Mouse (Mus musculus) stomach, embryonic 16.5 days (tissue): ENCODE measurements around the gene Otud7a. TPM values are rescaled to one million over a fixed set of nuclear protein-coding genes. Genes with fewer than 3 reads are reported as not detected.

Experiments used
- ATAC-seq: fragments of 200-750 bp; cut with Nextera tagmentation; 2 replicates; pipeline ENCODE4 v1.8.0; 2017; ENCODE audit warnings: moderate number of reproducible peaks, moderate TSS enrichment; ENCODE audit not compliant: insufficient read depth, low FRiP score
- H3K27ac ChIP-seq: fragments of 300-500 bp; sonication (generic); 2 replicates; pipeline ENCODE4 v1.5.1; 2014; ENCODE audit warnings: low read length
- H3K27me3 ChIP-seq: fragments of 300-500 bp; sonication (generic); 2 replicates; pipeline ENCODE4 v1.6.1; 2014; ENCODE audit warnings: low read length, control low read depth, mixed read lengths; ENCODE audit not compliant: control insufficient read depth, insufficient read depth
- H3K36me3 ChIP-seq: fragments of 300-500 bp; sonication (generic); 2 replicates; pipeline ENCODE4 v1.6.1; 2014; ENCODE audit warnings: low read length; ENCODE audit not compliant: control insufficient read depth, insufficient read depth
- H3K4me1 ChIP-seq: fragments of 300-500 bp; sonication (generic); 2 replicates; pipeline ENCODE4 v1.6.1; 2014; ENCODE audit warnings: low read length, control low read depth, mixed read lengths; ENCODE audit not compliant: control insufficient read depth, insufficient read depth
- H3K4me2 ChIP-seq: fragments of 300-500 bp; sonication (generic); 2 replicates; pipeline ENCODE4 v1.6.1; 2014; ENCODE audit warnings: low read depth, low read length, mixed read lengths
- H3K4me3 ChIP-seq: fragments of 300-500 bp; sonication (generic); replicated peaks from 2 replicates; pipeline ENCODE4 v1.5.1; 2014; ENCODE audit warnings: mild to moderate bottlenecking, low read length
- H3K9ac ChIP-seq: fragments of 300-500 bp; sonication (generic); 2 replicates; pipeline ENCODE4 v1.6.1; 2014; ENCODE audit warnings: low read length
- H3K9me3 ChIP-seq: fragments of 300-500 bp; sonication (generic); replicated peaks from 2 replicates; pipeline ENCODE4 v1.6.1; 2016; ENCODE audit warnings: low read length, control low read depth; ENCODE audit not compliant: control insufficient read depth
- WGBS: fragments of 180-500 bp; shearing (Covaris S2); extraction: QIAGEN DNeasy Blood & Tissue Kit; methylation state at CpG from one replicate; pipeline ENCODE4 v1.1.7; 2014; 5-methylcytosine and 5-hydroxymethylcytosine counted together
- polyA plus RNA-seq: library from polyadenylated mRNA; unstranded; fragments of >200 nt; fragmentation: Nextera tagmentation; extraction: Ambion mirVana; gene quantifications from 2 replicates; pipeline ENCODE4 v1.2.1, GENCODE M21; 2015

Gene Otud7a
- polyA plus RNA-seq, 1 experiment from 2014 or later, result 0.19 TPM

DNA sequence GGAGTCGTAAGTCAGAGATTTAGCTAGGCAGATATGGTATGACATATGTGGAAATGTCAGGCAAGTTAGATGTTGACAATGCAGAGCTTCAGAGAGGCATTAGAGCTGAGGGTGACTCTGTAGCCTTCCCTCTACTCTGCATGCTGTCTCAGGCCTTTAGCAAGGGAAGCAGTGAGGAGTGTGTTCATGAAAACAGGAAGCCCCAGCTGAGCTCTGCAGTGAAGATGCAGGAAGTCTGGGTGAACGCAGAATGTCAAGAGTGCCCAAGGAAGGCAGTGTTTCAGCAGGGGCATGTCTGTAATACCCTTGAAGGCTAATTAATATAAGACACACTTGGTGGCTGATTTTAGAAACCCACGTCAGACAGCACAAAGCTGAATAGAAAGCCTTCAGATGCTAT is 77.9 kb downstream of the Otud7a start:
- no peaks in the 10 kb centered on the region for H3K36me3 ChIP-seq
- H3K9ac ChIP-seq, result no peak overlapping the region
- WGBS, result 58% methylated on average over 3 of the region's 3 CpGs
- no peak overlapping the region for H3K27ac ChIP-seq
- no peak for ATAC-seq
- no peaks in the 10 kb centered on the region for H3K27me3 ChIP-seq
- H3K4me2 ChIP-seq, result no peak overlapping the region
- no peaks in the 10 kb centered on the region for H3K9me3 ChIP-seq
- H3K4me1 ChIP-seq, result no peaks in the 10 kb centered on the region
- no peak overlapping the region for H3K4me3 ChIP-seq

DNA sequence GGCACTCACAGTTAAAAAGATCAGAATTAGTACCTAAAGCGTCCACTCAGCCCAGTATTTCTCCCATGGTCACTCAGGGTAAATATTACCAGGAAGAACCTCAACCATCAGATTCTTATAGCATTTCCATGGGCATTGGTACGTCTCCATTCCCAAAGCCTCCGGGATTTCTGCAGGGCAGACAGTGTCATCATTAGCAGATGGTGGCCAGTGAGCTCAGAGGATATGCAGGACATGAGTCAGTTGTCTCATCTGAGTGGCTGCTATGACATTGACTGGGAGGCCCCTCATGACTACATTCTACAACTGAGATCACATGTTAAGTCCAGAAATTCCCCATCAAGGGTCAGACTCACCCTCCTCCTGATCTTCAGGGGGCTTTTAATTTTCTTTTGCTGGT is 78.5 kb downstream of the Otud7a start:
- no peaks in the 10 kb centered on the region for H3K4me1 ChIP-seq
- ATAC-seq, result no peak
- H3K27me3 ChIP-seq, result no peaks in the 10 kb centered on the region
- H3K27ac ChIP-seq, result no peak overlapping the region
- no peak overlapping the region for H3K9ac ChIP-seq
- no peak overlapping the region for H3K4me2 ChIP-seq
- no peak overlapping the region for H3K4me3 ChIP-seq
- no peaks in the 10 kb centered on the region for H3K9me3 ChIP-seq
- no peaks in the 10 kb centered on the region for H3K36me3 ChIP-seq
- 83% methylated on average over 3 of the region's 3 CpGs for WGBS

DNA sequence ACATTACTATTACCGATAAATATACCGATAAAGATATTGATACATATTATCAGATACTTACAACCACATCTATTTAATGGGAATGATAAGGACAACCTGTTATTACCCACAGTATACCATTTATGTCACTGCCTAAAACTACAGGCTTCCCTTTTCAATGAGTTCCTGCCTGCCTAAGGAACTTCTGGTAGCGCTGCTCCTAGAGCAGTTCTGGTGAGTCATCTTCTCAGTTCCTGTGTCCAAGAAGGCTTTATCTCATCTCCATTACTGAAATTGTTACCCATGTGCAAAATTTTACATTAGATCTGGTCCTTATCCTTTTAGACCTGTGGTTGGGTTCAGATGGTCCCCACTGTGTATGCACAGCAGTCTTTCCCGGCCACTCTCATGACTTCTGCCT is 95.7 kb downstream of the Otud7a start:
- H3K4me1 ChIP-seq, result no peaks in the 10 kb centered on the region
- H3K27ac ChIP-seq, result no peak overlapping the region
- 91% methylated on average over 4 of the region's 4 CpGs for WGBS
- ATAC-seq, result no peak
- no peaks in the 10 kb centered on the region for H3K27me3 ChIP-seq
- H3K9ac ChIP-seq, result no peak overlapping the region
- H3K36me3 ChIP-seq, result no peaks in the 10 kb centered on the region
- no peak overlapping the region for H3K4me3 ChIP-seq
- no peaks in the 10 kb centered on the region for H3K9me3 ChIP-seq
- H3K4me2 ChIP-seq, result no peak overlapping the region

GRCm38 (mm10) chr7:63554457-63554856 is 109.9 kb downstream of the Otud7a start:
- Histone ChIP-seq H3K4me3 (no peak overlapping the region), H3K36me3 (no peaks in the 10 kb centered on the region), H3K27ac (no peak overlapping the region), H3K9me3 (no peaks in the 10 kb centered on the region), H3K9ac (no peak overlapping the region), H3K4me1 (no peaks in the 10 kb centered on the region), H3K27me3 (no peaks in the 10 kb centered on the region), H3K4me2 (no peak overlapping the region)
- 53% methylated on average over 1 of the region's 1 CpGs for WGBS
- no peak for ATAC-seq

DNA sequence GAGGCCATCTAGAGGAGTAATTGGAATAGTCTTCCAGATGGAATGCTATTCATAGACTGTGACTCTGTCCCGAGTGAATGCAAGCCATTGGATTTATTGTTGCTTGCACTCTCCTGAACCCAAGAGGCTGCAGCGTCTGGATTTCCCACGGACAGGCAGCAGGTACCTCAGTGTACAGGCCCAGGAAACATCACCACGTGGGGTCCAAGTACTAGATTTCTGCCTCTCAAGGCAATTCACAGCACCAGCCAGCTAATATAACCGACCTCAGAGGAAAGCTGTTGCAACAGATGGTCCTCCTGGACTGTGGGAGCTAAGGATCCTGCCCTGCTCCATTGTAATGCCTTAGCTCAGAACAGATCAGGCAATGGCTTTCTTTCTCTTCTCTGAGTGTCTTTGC is 111.8 kb downstream of the Otud7a start:
- H3K27me3 ChIP-seq, result no peaks in the 10 kb centered on the region
- 63% methylated on average over 5 of the region's 5 CpGs for WGBS

GRCm38 (mm10) chr7:63558918-63559317 is 114.4 kb downstream of the Otud7a start:
- no peaks in the 10 kb centered on the region for H3K9me3 ChIP-seq
- H3K4me1 ChIP-seq, result no peaks in the 10 kb centered on the region
- H3K27me3 ChIP-seq, result no peaks in the 10 kb centered on the region
- 73% methylated on average over 3 of the region's 3 CpGs for WGBS
- H3K9ac ChIP-seq, result no peak overlapping the region
- no peak overlapping the region for H3K4me3 ChIP-seq
- H3K36me3 ChIP-seq, result no peaks in the 10 kb centered on the region
- no peak overlapping the region for H3K4me2 ChIP-seq
- no peak overlapping the region for H3K27ac ChIP-seq
- ATAC-seq, result no peak

More for the DNA sequence above, 111.8 kb downstream of the Otud7a start:
- Histone ChIP-seq H3K9ac (no peak overlapping the region), H3K27ac (no peak overlapping the region), H3K4me1 (no peaks in the 10 kb centered on the region), H3K36me3 (no peaks in the 10 kb centered on the region), H3K4me3 (no peak overlapping the region), H3K9me3 (no peaks in the 10 kb centered on the region), H3K4me2 (no peak overlapping the region)
- ATAC-seq, result no peak

GRCm38 (mm10) chr7:63559679-63560078 is 115.1 kb downstream of the Otud7a start:
- H3K27ac ChIP-seq, result no peak overlapping the region
- WGBS, result 82% methylated on average over 1 of the region's 1 CpGs
- no peak overlapping the region for H3K4me2 ChIP-seq
- H3K36me3 ChIP-seq, result no peaks in the 10 kb centered on the region
- H3K9ac ChIP-seq, result no peak overlapping the region
- H3K27me3 ChIP-seq, result no peaks in the 10 kb centered on the region
- H3K4me1 ChIP-seq, result no peaks in the 10 kb centered on the region
- ATAC-seq, result no peak
- no peak overlapping the region for H3K4me3 ChIP-seq
- no peaks in the 10 kb centered on the region for H3K9me3 ChIP-seq

- no peaks in the 10 kb centered on the region for H3K27me3 ChIP-seq
- no peaks in the 10 kb centered on the region for H3K4me1 ChIP-seq
- H3K4me3 ChIP-seq, result no peak overlapping the region
- ATAC-seq, result no peak
- WGBS, result 66% methylated on average over 2 of the region's 2 CpGs
- H3K36me3 ChIP-seq, result no peaks in the 10 kb centered on the region
- no peak overlapping the region for H3K27ac ChIP-seq
- no peak overlapping the region for H3K9ac ChIP-seq
- no peaks in the 10 kb centered on the region for H3K9me3 ChIP-seq
- H3K4me2 ChIP-seq, result no peak overlapping the region
These were observed 138.8 kb downstream of the Otud7a start for GRCm38 (mm10) chr7:63583310-63583709.

DNA sequence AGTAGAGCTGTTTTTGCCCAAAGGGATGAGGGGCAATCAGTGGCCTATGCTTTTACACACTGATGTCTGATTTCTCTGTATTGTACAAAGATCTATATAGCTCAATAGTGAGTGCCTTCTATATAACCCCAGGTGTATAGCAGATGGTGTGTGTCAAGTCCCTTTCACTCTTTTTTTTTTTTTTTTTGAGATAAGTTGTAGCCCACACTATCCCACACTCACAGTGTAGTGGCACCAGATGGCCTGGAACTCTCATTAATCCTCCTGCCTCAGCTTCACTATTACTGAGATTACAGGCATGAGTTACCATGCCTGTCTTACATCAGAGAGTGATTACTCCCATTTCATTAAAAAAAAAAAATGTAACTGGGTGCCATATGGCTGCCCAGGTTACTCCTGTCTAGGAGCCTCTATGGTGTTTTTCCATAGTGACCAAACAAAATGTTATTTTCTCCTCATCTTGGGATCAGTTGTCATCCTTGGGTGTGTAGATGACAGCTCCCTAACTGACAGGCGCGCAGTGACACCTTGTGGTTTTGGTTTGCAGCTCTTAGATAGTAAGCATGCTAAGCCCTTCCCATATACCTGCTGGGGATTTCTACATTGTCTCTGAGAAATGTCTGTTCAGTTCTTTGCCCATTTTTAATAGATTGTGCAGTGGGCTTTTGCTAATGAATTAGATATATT is 141.8 kb downstream of the Otud7a start:
- H3K27ac ChIP-seq, result no peak overlapping the region
- WGBS, result 54% methylated on average over 2 of the region's 2 CpGs
- no peaks in the 10 kb centered on the region for H3K9me3 ChIP-seq

More for the DNA sequence above, 141.8 kb downstream of the Otud7a start:
- ATAC-seq, result no peak
- Histone ChIP-seq H3K4me3 (no peak overlapping the region), H3K27me3 (no peaks in the 10 kb centered on the region), H3K36me3 (no peaks in the 10 kb centered on the region), H3K9ac (no peak overlapping the region), H3K4me2 (no peak overlapping the region), H3K4me1 (no peaks in the 10 kb centered on the region)
